Mouse (Mus musculus): ENCODE data around the gene Abcg3. TPM values are rescaled to one million over a fixed set of nuclear protein-coding genes. Genes with fewer than 3 reads are reported as not detected.
A peak's percentile ranks its signal among the peaks of the same experiment; 100 is the strongest.

Gene Abcg3
- 1.2 and 1.5 TPM in 2 replicates for polyA plus RNA-seq (2014; fragmentation: Nextera tagmentation; extraction: Ambion mirVana)

DNA sequence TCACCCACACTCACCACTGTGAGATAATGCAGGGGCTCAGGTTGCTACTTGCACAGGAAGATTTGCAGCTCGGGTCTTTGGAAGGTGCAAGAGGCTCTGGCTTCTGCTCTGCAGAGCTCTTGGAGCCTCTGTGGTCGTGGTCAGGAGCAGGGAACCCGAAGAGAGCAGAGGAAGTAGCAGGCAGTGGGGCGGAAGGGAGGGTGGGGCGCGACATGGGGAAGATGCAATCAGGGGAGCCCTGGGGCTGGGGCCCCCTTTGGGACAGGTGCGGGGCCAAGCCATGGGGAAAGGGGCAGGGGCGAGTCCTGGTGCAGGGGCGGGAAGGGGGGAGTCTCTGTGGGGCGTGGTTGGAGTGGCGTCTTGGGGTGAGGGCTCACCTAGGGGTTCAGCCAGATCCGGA lies at the start of gene Abcg3:
Gene Abcg3 (minus strand): TSS at position 184 of the 400 bp plus-strand sequence.
- H3K4me2 ChIP-seq (replicated peaks; ENCODE audit: low read depth, low read length), result peak within 1 kb of the TSS; percentile 30; the same call in 1 of the 2 replicates
- ATAC-seq (ENCODE audit: insufficient number of reproducible peaks, insufficient read depth, low FRiP score, low read depth), result no peak
- no peaks in the 10 kb centered on the region for H3K4me1 ChIP-seq (ENCODE audit: control insufficient read depth, insufficient read depth, low read length)
- H3K4me3 ChIP-seq (ENCODE audit: low read depth, low read length), result peak within 1 kb of the TSS; percentile 10; the same call in 1 of the 2 replicates
- no peaks in the 10 kb centered on the region for H3K27me3 ChIP-seq (ENCODE audit: control insufficient read depth, insufficient read depth, low read length)
- no peak within 1 kb of the TSS for H3K27ac ChIP-seq (ENCODE audit: low read length)
- 28% methylated on average over 12 of the region's 12 CpGs for WGBS
- no peaks in the 10 kb centered on the region for H3K9me3 ChIP-seq (ENCODE audit: control insufficient read depth, low read depth, low read length)
- H3K9ac ChIP-seq (replicated peaks; ENCODE audit: low read depth, low read length), result no peak within 1 kb of the TSS
- H3K36me3 ChIP-seq (ENCODE audit: control insufficient read depth, insufficient read depth, low read length), result no peaks in the 10 kb centered on the region

DNA sequence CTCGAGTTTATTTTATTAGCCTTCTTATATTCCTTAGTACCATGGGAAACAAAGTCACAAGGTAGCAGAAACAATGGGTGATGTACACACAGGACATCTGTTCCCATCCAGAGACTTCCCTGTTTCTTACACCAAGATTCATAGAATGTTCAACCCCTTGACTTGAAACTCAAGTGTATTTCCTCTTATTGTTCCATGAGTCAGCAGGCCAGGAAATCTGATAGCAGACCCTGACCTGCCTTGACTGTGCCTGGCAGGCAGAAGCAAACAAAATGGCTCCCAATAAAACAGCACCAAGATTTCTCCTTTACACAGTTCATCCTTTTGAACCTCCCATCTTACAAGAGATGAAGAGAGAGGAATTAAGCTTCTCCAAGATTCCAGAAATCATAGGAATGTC lies 30.0 kb upstream of the Abcg3 start:
- no peaks in the 10 kb centered on the region for H3K27me3 ChIP-seq (ENCODE audit: control insufficient read depth, insufficient read depth, low read length)
- no peak overlapping the region for H3K4me3 ChIP-seq (ENCODE audit: low read depth, low read length)
- no peak overlapping the region for H3K27ac ChIP-seq (ENCODE audit: low read length)
- WGBS, result 71% methylated on average over 1 of the region's 1 CpGs
- no peaks in the 10 kb centered on the region for H3K36me3 ChIP-seq (ENCODE audit: control insufficient read depth, insufficient read depth, low read length)
- H3K9me3 ChIP-seq (ENCODE audit: control insufficient read depth, low read depth, low read length), result no peaks in the 10 kb centered on the region
- no peaks in the 10 kb centered on the region for H3K4me1 ChIP-seq (ENCODE audit: control insufficient read depth, insufficient read depth, low read length)
- no peak for ATAC-seq (ENCODE audit: insufficient number of reproducible peaks, insufficient read depth, low FRiP score, low read depth)
- no peak overlapping the region for H3K9ac ChIP-seq (replicated peaks; ENCODE audit: low read depth, low read length)
- no peak overlapping the region for H3K4me2 ChIP-seq (replicated peaks; ENCODE audit: low read depth, low read length)

DNA sequence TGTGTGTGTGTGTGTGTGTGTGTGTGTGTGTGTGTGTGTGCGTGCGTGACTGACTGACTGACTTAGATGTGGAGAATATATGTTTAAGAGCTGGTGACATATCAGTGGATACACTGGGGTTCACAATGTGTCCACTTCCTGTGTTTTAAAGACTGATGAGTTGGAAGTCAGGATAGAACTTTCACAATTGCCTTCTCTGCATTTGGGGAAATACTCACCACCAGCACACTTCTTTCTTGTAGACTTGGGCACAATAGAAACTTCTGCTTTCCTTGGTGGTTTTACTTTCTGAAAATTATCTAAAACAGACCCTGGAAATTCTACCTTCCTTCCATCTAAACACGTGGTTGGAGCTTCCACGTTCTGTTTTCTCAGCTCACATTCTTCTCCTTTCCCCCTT lies 29.1 kb upstream of the Abcg3 start:
- Histone ChIP-seq H3K4me1 (ENCODE audit: control insufficient read depth, insufficient read depth, low read length) (no peaks in the 10 kb centered on the region), H3K4me2 (replicated peaks; ENCODE audit: low read depth, low read length) (no peak overlapping the region), H3K27ac (ENCODE audit: low read length) (no peak overlapping the region), H3K27me3 (ENCODE audit: control insufficient read depth, insufficient read depth, low read length) (no peaks in the 10 kb centered on the region), H3K36me3 (ENCODE audit: control insufficient read depth, insufficient read depth, low read length) (no peaks in the 10 kb centered on the region), H3K4me3 (ENCODE audit: low read depth, low read length) (no peak overlapping the region), H3K9ac (replicated peaks; ENCODE audit: low read depth, low read length) (no peak overlapping the region), H3K9me3 (ENCODE audit: control insufficient read depth, low read depth, low read length) (no peaks in the 10 kb centered on the region)
- ATAC-seq (ENCODE audit: insufficient number of reproducible peaks, insufficient read depth, low FRiP score, low read depth), result no peak
- WGBS, result 82% methylated on average over 4 of the region's 4 CpGs

DNA sequence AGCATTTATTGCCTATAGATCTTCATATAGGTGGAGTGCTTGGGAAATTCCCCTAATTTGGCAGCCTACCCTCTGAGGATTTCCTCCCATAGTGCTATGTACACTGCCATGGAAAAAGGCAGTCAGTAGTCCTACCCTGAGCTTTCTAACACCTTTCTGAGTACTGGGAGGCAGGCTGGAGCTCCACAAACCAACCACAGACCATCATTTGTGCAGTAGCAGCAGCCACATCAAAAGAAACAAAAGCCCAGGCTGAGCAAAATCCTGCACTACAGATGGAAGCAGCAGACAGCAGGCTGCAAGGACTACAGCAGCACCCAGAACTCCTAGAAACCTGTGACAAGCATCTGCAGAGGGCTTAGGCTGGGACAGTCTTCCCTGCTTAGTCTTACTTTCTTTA lies 27.9 kb upstream of the Abcg3 start:
- Histone ChIP-seq H3K4me2 (replicated peaks; ENCODE audit: low read depth, low read length) (no peak overlapping the region), H3K36me3 (ENCODE audit: control insufficient read depth, insufficient read depth, low read length) (no peaks in the 10 kb centered on the region), H3K9me3 (ENCODE audit: control insufficient read depth, low read depth, low read length) (no peaks in the 10 kb centered on the region), H3K4me3 (ENCODE audit: low read depth, low read length) (no peak overlapping the region), H3K27me3 (ENCODE audit: control insufficient read depth, insufficient read depth, low read length) (no peaks in the 10 kb centered on the region), H3K4me1 (ENCODE audit: control insufficient read depth, insufficient read depth, low read length) (no peaks in the 10 kb centered on the region), H3K27ac (ENCODE audit: low read length) (no peak overlapping the region), H3K9ac (replicated peaks; ENCODE audit: low read depth, low read length) (no peak overlapping the region)
- no peak for ATAC-seq (ENCODE audit: insufficient number of reproducible peaks, insufficient read depth, low FRiP score, low read depth)

DNA sequence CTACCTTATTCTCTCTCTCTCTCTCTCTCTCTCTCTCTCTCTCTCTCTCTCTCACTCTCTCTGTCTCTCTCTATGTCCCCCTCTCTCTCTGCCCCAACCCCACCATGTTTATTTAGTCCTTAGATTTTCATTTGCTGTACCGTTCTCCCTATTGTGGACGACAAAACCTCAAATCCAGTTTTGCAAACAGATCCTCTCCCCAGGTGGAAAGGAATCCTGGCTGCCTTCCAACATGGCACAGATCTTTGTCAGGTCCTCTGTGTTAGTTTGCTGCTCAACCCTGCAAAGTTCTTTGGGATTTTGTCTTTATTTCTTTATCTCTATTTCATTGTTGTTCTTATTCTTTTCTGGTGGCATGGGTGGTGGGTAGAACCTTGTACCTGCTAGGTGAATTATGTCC lies 6.9 kb upstream of the Abcg3 start:
- Histone ChIP-seq H3K27ac (ENCODE audit: low read length) (no peak overlapping the region), H3K4me1 (ENCODE audit: control insufficient read depth, insufficient read depth, low read length) (no peaks in the 10 kb centered on the region), H3K4me2 (replicated peaks; ENCODE audit: low read depth, low read length) (no peak overlapping the region), H3K4me3 (ENCODE audit: low read depth, low read length) (no peak overlapping the region), H3K9me3 (ENCODE audit: control insufficient read depth, low read depth, low read length) (no peaks in the 10 kb centered on the region), H3K36me3 (ENCODE audit: control insufficient read depth, insufficient read depth, low read length) (no peaks in the 10 kb centered on the region), H3K9ac (replicated peaks; ENCODE audit: low read depth, low read length) (no peak overlapping the region), H3K27me3 (ENCODE audit: control insufficient read depth, insufficient read depth, low read length) (no peaks in the 10 kb centered on the region)
- WGBS, result 78% methylated on average over 2 of the region's 2 CpGs
- ATAC-seq (ENCODE audit: insufficient number of reproducible peaks, insufficient read depth, low FRiP score, low read depth), result no peak

DNA sequence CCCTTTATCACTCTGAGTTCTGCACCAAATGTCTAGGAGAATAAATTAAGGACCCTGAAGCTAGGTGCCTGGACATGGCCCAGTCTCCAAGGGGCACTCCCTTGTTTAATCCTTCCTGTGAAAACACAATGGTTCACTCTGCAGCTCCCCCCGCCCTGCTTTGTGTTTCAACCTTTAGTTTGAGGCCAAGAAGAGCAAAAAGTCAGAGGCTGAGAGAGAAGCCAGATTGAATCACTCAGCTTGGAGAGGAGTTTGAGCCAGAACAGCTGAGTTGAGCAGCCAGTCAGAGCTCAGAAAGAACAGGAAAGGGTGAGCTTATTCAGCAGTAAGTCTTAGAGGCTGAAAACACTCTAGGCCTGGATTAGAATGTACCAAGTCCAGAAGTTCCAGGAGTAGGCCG lies 5.5 kb upstream of the Abcg3 start:
- no peak overlapping the region for H3K27ac ChIP-seq (ENCODE audit: low read length)
- H3K27me3 ChIP-seq (ENCODE audit: control insufficient read depth, insufficient read depth, low read length), result no peaks in the 10 kb centered on the region
- no peak overlapping the region for H3K9ac ChIP-seq (replicated peaks; ENCODE audit: low read depth, low read length)
- no peaks in the 10 kb centered on the region for H3K4me1 ChIP-seq (ENCODE audit: control insufficient read depth, insufficient read depth, low read length)
- H3K9me3 ChIP-seq (ENCODE audit: control insufficient read depth, low read depth, low read length), result no peaks in the 10 kb centered on the region
- WGBS, result 53% methylated on average over 2 of the region's 2 CpGs
- 0 out of 2 replicates have a peak, but pooled peaks have one; percentile 18 for ATAC-seq (ENCODE audit: insufficient number of reproducible peaks, insufficient read depth, low FRiP score, low read depth)
- no peak overlapping the region for H3K4me3 ChIP-seq (ENCODE audit: low read depth, low read length)
- no peaks in the 10 kb centered on the region for H3K36me3 ChIP-seq (ENCODE audit: control insufficient read depth, insufficient read depth, low read length)
- no peak overlapping the region for H3K4me2 ChIP-seq (replicated peaks; ENCODE audit: low read depth, low read length)

DNA sequence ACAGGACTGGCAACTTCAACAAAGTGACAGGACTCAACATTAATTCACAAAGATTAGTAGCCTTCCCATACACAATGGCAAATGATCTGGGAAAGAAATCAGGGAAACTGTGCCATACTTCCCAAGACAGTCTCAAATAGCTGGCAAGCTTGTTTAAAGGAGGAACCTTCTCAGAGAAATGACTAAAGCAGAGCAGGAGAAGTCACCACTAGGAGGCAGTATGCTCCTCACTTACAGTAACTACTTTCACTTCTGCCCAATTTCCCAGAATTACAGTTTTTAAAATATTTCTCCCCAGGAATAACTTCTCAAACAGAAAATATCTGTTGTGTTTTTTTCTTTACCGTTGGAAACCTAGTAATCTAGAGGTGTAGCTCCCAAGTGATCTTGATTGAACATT lies 4.2 kb upstream of the Abcg3 start:
- 51% methylated on average over 1 of the region's 1 CpGs for WGBS
- Histone ChIP-seq H3K9ac (replicated peaks; ENCODE audit: low read depth, low read length) (no peak overlapping the region), H3K36me3 (ENCODE audit: control insufficient read depth, insufficient read depth, low read length) (no peaks in the 10 kb centered on the region), H3K27ac (ENCODE audit: low read length) (no peak overlapping the region), H3K4me3 (ENCODE audit: low read depth, low read length) (no peak overlapping the region), H3K9me3 (ENCODE audit: control insufficient read depth, low read depth, low read length) (no peaks in the 10 kb centered on the region), H3K27me3 (ENCODE audit: control insufficient read depth, insufficient read depth, low read length) (no peaks in the 10 kb centered on the region), H3K4me1 (ENCODE audit: control insufficient read depth, insufficient read depth, low read length) (no peaks in the 10 kb centered on the region), H3K4me2 (replicated peaks; ENCODE audit: low read depth, low read length) (no peak overlapping the region)
- ATAC-seq (ENCODE audit: insufficient number of reproducible peaks, insufficient read depth, low FRiP score, low read depth), result no peak

DNA sequence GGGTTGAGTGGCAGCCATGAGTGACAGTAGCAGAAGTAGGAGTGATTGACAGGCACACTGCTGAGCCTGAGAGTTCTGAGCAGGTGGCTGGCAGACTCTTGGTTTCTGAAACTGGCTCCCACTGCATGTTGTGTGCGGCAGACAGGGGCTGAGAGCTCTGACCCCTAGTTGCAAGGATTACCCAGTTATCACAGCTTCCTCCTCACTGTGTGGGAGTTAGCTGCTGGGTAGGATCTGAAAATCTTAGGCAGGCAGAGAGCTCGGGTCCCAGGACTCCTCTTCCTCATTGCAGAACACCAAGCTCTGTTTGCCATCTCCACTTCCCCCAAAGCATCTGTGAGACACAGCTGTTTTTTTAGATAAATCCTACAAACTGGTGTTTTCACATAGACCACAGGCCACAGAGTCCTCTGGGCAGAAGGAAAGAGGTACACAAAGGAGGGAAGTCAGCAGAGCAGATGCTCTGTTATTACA lies 3.4 kb downstream of the Abcg3 start:
- WGBS, result 59% methylated on average over 2 of the region's 2 CpGs

DNA sequence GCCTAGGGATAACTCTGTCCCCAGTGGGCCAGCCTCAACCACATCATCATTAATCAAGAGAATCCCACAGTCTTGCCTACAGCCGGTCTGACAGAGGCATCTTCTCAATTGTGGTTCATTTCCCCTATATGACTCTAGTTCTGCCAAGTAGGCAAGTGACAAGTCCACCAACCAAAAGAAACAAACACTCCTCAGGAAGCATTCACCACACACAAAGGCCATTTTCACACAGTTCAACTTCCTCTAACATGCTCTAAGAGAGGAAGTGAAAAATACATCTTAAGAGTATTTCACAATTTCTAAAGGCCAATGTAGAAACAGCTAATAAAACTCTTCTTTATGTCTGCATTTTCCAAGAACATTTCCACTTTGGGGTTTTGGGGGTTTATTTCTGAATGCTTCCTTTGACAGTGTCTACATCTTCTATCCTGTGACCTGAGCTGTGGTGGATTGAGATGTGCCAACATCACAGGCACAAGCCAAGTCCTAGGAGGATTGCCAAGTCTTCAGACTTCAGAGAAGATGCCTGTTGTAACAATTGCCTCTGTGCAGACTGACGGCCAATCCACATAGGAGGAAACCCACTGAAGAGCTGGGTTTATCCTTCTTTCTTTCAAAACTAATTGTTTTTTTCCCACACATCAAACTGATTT lies 24.3 kb downstream of the Abcg3 start:
- Histone ChIP-seq H3K4me3 (ENCODE audit: low read depth, low read length) (no peak overlapping the region), H3K27me3 (ENCODE audit: control insufficient read depth, insufficient read depth, low read length) (no peaks in the 10 kb centered on the region), H3K4me1 (ENCODE audit: control insufficient read depth, insufficient read depth, low read length) (no peaks in the 10 kb centered on the region), H3K9ac (replicated peaks; ENCODE audit: low read depth, low read length) (no peak overlapping the region), H3K4me2 (replicated peaks; ENCODE audit: low read depth, low read length) (no peak overlapping the region), H3K27ac (ENCODE audit: low read length) (no peak overlapping the region), H3K36me3 (ENCODE audit: control insufficient read depth, insufficient read depth, low read length) (no peaks in the 10 kb centered on the region), H3K9me3 (ENCODE audit: control insufficient read depth, low read depth, low read length) (no peaks in the 10 kb centered on the region)
- ATAC-seq (ENCODE audit: insufficient number of reproducible peaks, insufficient read depth, low FRiP score, low read depth), result no peak
- WGBS, result 80% methylated on average over 2 of the region's 2 CpGs

More for the DNA sequence above, 3.4 kb downstream of the Abcg3 start:
- Histone ChIP-seq H3K9me3 (ENCODE audit: control insufficient read depth, low read depth, low read length) (no peaks in the 10 kb centered on the region), H3K9ac (replicated peaks; ENCODE audit: low read depth, low read length) (no peak overlapping the region), H3K4me1 (ENCODE audit: control insufficient read depth, insufficient read depth, low read length) (no peaks in the 10 kb centered on the region), H3K4me2 (replicated peaks; ENCODE audit: low read depth, low read length) (no peak overlapping the region), H3K36me3 (ENCODE audit: control insufficient read depth, insufficient read depth, low read length) (no peaks in the 10 kb centered on the region), H3K4me3 (ENCODE audit: low read depth, low read length) (no peak overlapping the region), H3K27me3 (ENCODE audit: control insufficient read depth, insufficient read depth, low read length) (no peaks in the 10 kb centered on the region), H3K27ac (ENCODE audit: low read length) (no peak overlapping the region)
- ATAC-seq (ENCODE audit: insufficient number of reproducible peaks, insufficient read depth, low FRiP score, low read depth), result no peak
